Mouse (Mus musculus) kidney, embryonic 16.5 days (tissue): ENCODE data around the gene Tmem44. TPM values are rescaled to one million over a fixed set of nuclear protein-coding genes. Genes with fewer than 3 reads are reported as not detected.
A peak's percentile ranks its signal among the peaks of the same experiment; 100 is the strongest.

Experiments used
- ATAC-seq: fragments of 200-750 bp; cut with Nextera tagmentation; 2 replicates; pipeline ENCODE4 v1.8.0; 2017; ENCODE audit warnings: moderate TSS enrichment; ENCODE audit not compliant: low FRiP score, low TSS enrichment
- H3K27ac ChIP-seq: fragments of 300-500 bp; sonication (generic); 2 replicates; pipeline ENCODE4 v1.5.1; 2014; ENCODE audit warnings: low read length
- H3K27me3 ChIP-seq: fragments of 300-500 bp; sonication (generic); 2 replicates; pipeline ENCODE4 v1.6.1; 2014; ENCODE audit warnings: low read length, control low read depth, mixed read lengths; ENCODE audit not compliant: insufficient read depth
- H3K36me3 ChIP-seq: fragments of 300-500 bp; sonication (generic); 2 replicates; pipeline ENCODE4 v1.6.1; 2014; ENCODE audit warnings: low read length, control low read depth, mixed read lengths; ENCODE audit not compliant: insufficient read depth
- H3K4me1 ChIP-seq: fragments of 300-500 bp; sonication (generic); 2 replicates; pipeline ENCODE4 v1.6.1; 2014; ENCODE audit warnings: low read length, control low read depth, mixed read lengths; ENCODE audit not compliant: insufficient read depth
- H3K4me2 ChIP-seq: fragments of 300-500 bp; sonication (generic); replicated peaks from 2 replicates; pipeline ENCODE4 v1.6.1; 2014; ENCODE audit warnings: low read depth, low read length
- H3K4me3 ChIP-seq: fragments of 300-500 bp; sonication (generic); 2 replicates; pipeline ENCODE4 v1.5.1; 2014; ENCODE audit warnings: mild to moderate bottlenecking, low read length
- H3K9ac ChIP-seq: fragments of 300-500 bp; sonication (generic); replicated peaks from 2 replicates; pipeline ENCODE4 v1.6.1; 2014; ENCODE audit warnings: low read length
- H3K9me3 ChIP-seq: fragments of 300-500 bp; sonication (generic); 2 replicates; pipeline ENCODE4 v1.6.1; 2016; ENCODE audit warnings: low read length, control low read depth
- WGBS: fragments of 180-500 bp; shearing (Covaris S2); extraction: QIAGEN DNeasy Blood & Tissue Kit; methylation state at CpG from one replicate; pipeline ENCODE4 v1.1.7; 2014; 5-methylcytosine and 5-hydroxymethylcytosine counted together
- polyA plus RNA-seq: library from polyadenylated mRNA; unstranded; fragments of >200 nt; fragmentation: Nextera tagmentation; extraction: Ambion mirVana; gene quantifications from 2 replicates; pipeline ENCODE4 v1.2.1, GENCODE M21; 2015

Tmem44 gene
- polyA plus RNA-seq, 1 experiment from 2014 or later = 16.8 TPM

DNA sequence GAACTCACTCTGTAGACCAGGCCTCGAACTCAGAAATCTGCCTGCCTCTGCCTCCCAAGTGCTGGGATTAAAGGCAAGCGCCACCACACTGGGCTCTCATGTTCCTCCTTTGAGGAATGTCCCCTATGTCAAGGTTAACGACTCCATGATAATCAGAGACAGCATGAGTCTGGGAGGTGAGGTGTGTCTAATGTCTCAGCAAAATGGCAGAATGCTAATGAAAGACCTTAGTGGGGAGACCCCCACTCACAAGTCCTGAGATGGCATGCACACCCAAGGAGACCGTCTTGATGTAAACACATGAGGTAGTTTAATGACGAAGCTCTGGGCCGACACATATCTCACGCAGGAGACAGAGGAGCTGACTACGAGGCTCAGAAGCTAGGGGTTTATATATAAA is 3.5 kb upstream of the Tmem44 start:
- Histone ChIP-seq H3K27ac (no peak overlapping the region), H3K27me3 (no peaks in the 10 kb centered on the region), H3K36me3 (peaks cover 29% of the 10 kb centered on the region; the same call in 1 of the 2 replicates), H3K4me1 (peaks cover 12% of the 10 kb centered on the region), H3K9ac (no peak overlapping the region), H3K4me3 (no peak overlapping the region), H3K4me2 (no peak overlapping the region), H3K9me3 (peaks cover 27% of the 10 kb centered on the region)
- ATAC-seq = no peak
- WGBS = 98% methylated on average over 8 of the region's 8 CpGs

DNA sequence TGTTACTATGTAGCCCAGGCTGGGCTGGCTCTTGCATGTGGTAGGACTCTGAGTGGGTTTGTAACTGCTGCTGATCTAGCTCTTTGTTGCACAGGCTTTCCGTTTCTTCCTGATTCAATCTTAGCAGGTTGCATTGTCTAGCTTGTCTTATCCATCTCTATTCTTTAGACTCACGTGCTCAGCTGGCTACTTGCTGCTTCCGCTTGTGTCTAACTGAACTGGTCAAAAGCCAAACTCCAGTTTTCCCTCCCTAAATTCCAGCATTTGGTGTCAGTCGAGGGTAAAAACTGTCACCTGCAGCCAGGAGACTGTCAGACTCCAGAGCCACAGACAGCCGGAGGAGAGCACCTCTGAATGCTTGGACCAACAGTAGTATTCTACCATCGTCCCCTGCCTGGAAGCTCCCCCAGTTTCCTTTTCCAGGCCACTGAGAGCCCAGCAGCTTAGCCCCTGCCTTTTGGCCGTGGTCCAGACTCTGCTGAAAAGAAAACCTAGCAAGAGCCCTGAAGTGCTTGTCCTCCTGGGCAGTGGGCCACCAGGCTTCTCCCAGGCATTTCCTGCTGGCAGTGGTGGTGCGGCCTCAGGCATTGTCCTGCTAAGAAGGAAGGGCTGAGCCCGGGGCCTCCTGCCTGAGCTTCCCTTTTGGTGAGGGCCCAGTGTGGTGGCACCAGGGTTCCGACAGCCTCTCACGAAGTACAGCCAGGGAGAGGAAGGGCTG is 2.1 kb upstream of the Tmem44 start:
- peaks cover 17% of the 10 kb centered on the region; the same call in 1 of the 2 replicates for H3K36me3 ChIP-seq
- peaks cover 12% of the 10 kb centered on the region for H3K4me1 ChIP-seq
- ATAC-seq = 0 out of 2 replicates have a peak, but pooled peaks have one; percentile 16
- 32% methylated on average over 11 of the region's 11 CpGs for WGBS
- H3K9ac ChIP-seq = peak overlapping the region; percentile 37; the same call in 1 of the 2 replicates
- no peak overlapping the region; the same call in 1 of the 2 replicates for H3K4me2 ChIP-seq
- H3K9me3 ChIP-seq = peaks cover 27% of the 10 kb centered on the region
- peak overlapping the region; percentile 86 for H3K27ac ChIP-seq
- no peak overlapping the region for H3K4me3 ChIP-seq
- no peaks in the 10 kb centered on the region for H3K27me3 ChIP-seq

DNA sequence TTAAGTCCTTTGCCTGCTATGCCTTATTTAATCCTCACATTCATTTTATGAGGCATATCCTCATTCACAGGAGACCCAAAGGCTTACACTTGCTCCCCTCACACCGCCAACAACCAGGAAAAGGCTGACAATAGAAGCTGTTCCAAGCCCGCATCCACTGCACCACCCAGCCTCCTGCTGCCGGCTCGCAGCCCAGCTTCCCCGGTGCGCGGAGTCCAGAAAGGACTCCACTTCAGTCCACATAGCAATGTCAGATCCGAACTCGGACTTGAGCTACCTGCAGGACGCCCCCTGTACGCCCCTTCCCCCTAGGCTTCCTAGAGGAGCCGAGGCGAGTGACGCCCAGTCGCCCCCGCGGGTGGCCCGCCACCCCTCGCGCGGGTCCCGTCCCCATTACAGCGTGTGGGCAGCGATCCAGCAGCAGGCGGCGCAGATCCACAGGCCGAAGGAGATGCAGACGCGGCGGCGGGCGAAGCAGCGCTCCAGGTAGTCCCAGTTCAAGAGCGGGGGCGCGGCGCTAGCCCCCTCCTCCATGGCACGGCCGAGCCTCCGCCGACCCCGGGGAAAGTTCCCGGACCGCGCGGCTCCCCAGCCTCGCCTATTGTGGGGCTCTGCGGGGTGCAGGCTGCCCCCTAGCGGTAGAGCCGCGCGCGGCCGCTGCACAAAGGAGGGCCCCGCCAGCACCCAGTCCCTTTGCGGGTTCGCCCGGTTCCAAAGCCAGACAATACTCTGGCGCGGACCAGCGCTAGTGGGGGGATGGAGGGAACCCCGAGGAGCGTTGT is 485 bp downstream of the Tmem44 start:
- peak overlapping the region; percentile 88 for H3K4me2 ChIP-seq
- H3K4me1 ChIP-seq = peaks cover 12% of the 10 kb centered on the region
- peaks cover 8% of the 10 kb centered on the region for H3K36me3 ChIP-seq
- H3K9me3 ChIP-seq = peaks cover 12% of the 10 kb centered on the region; the same call in 1 of the 2 replicates
- peak; percentile 89 for ATAC-seq
- H3K9ac ChIP-seq = peak overlapping the region; percentile 90
- H3K27me3 ChIP-seq = no peaks in the 10 kb centered on the region
- WGBS = under 1% methylated on average over 63 of the region's 63 CpGs
- H3K27ac ChIP-seq = peak overlapping the region; percentile 44; the same call in 1 of the 2 replicates
- peak overlapping the region; percentile 78 for H3K4me3 ChIP-seq

DNA sequence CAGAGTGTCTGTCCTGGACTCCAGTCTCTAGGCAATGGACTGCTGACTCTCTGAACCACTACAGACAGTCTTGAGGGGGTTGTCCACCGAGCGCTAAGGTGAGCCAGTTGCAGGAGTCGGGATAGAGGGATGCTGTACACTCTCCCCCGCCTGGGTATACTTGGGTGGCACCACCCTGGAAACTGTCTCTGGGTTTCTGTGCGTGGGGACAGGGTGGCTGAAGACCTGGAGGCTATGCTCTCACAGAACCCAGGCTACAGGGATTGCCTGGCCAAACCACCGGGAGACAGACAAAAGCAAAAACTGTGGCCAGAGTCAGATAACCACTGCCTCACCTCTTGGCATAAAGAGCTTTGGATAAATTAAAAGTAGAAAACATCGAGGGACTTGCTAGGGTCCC is 1.1 kb downstream of the Tmem44 start:
- Histone ChIP-seq H3K4me2 (peak overlapping the region; percentile 88; the same call in 1 of the 2 replicates), H3K36me3 (peaks cover 9% of the 10 kb centered on the region), H3K4me3 (peak overlapping the region; percentile 78), H3K9me3 (peaks cover 5% of the 10 kb centered on the region; the same call in 1 of the 2 replicates), H3K27ac (no peak overlapping the region), H3K27me3 (no peaks in the 10 kb centered on the region), H3K9ac (no peak overlapping the region), H3K4me1 (peaks cover 12% of the 10 kb centered on the region)
- WGBS = 85% methylated on average over 7 of the region's 7 CpGs
- no peak for ATAC-seq

DNA sequence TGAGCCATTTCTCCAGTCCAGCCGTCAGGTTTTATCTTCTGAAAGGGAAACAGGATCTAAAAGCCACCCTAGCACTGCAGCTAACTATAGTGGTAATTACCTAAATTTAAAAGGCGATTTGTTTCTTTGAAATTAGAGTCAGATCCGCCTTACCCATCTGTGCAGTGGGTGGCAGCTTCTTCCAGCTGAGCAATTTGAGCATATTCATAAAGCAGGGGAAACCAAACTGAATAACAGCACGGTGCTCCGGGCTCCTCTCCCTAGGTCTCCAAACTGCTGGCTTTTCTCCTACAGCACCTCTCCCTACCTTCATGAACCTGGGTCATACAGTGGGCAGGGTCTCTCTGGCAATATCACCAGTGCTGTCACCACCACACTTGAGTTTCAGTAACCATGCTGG is 2.4 kb downstream of the Tmem44 start:
- Histone ChIP-seq H3K36me3 (peaks cover 9% of the 10 kb centered on the region), H3K9me3 (no peaks in the 10 kb centered on the region), H3K27me3 (no peaks in the 10 kb centered on the region), H3K4me2 (no peak overlapping the region), H3K9ac (no peak overlapping the region), H3K4me1 (peaks cover 12% of the 10 kb centered on the region), H3K4me3 (no peak overlapping the region), H3K27ac (no peak overlapping the region)
- WGBS = 86% methylated on average over 5 of the region's 5 CpGs
- ATAC-seq = no peak

DNA sequence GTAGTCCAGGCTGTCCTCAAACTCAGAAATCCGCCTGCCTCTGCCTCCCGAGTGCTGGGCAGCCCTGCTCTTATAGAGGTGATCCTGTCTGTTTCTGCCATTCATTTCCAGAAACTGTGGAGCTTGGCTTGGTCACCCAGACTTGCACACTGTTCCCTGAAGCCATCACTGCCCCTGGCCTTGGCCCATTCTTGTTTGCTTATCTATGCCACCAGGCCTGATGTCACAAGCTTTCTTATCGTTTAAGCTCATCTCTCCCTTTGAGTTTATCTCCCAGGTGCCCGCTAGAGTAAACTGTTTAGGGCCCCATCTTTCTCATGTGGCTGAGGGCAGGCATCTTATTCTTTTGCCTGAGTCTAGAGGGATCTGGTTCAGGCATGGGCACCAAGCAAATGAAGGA is 5.9 kb downstream of the Tmem44 start:
- no peak for ATAC-seq
- Histone ChIP-seq H3K9me3 (no peaks in the 10 kb centered on the region), H3K27ac (no peak overlapping the region), H3K4me1 (0 out of 2 replicates have a peak, but pooled peaks cover 3% of the 10 kb centered on the region), H3K4me3 (no peak overlapping the region), H3K27me3 (no peaks in the 10 kb centered on the region), H3K9ac (no peak overlapping the region), H3K4me2 (no peak overlapping the region), H3K36me3 (peaks cover 9% of the 10 kb centered on the region)
- WGBS = 90% methylated on average over 4 of the region's 4 CpGs

DNA sequence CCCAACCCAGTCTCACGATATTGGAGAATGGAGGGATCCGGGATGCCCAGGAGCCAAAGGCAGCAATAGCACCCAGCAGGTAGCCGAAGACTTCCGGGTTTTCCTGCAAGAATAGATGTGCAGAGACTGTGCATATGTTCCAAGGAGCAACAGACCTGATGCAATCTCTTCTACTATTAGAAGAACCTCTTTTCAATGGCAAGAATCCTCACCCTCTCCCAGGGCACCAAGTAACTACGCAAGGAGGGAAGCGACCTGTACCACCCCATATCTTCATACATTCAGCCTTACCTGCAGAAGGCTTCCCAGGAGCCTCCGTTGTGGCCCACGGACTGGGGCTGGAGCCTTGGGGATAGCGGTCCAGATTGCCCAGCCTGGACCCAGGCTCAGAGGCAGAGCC is 7.3 kb downstream of the Tmem44 start:
- Histone ChIP-seq H3K27me3 (no peaks in the 10 kb centered on the region), H3K9ac (no peak overlapping the region), H3K4me1 (0 out of 2 replicates have a peak, but pooled peaks cover 3% of the 10 kb centered on the region), H3K36me3 (peaks cover 9% of the 10 kb centered on the region), H3K4me2 (no peak overlapping the region), H3K27ac (no peak overlapping the region), H3K4me3 (no peak overlapping the region), H3K9me3 (no peaks in the 10 kb centered on the region)
- ATAC-seq = no peak
- WGBS = 93% methylated on average over 9 of the region's 9 CpGs

DNA sequence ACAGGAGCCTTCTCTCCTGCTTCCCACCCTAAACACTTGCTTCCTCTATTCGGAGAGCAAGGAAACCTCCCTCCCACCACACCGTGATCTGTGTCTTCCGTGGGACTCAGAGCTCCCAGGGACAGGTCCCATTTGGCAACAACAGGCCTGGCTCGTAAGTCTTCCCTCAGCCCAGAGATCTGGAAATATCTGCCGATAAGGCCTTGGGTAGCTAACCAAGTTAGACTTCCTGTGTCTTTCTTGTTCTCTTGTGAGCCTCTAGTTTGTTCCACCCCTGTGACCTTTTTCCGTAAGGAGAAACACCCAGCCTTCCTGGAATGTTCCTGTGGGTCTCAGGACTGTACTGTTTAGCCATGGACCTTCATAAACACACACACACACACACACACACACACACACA is 7.8 kb downstream of the Tmem44 start:
- 67% methylated on average over 6 of the region's 6 CpGs for WGBS
- H3K4me2 ChIP-seq = no peak overlapping the region
- no peak for ATAC-seq

DNA sequence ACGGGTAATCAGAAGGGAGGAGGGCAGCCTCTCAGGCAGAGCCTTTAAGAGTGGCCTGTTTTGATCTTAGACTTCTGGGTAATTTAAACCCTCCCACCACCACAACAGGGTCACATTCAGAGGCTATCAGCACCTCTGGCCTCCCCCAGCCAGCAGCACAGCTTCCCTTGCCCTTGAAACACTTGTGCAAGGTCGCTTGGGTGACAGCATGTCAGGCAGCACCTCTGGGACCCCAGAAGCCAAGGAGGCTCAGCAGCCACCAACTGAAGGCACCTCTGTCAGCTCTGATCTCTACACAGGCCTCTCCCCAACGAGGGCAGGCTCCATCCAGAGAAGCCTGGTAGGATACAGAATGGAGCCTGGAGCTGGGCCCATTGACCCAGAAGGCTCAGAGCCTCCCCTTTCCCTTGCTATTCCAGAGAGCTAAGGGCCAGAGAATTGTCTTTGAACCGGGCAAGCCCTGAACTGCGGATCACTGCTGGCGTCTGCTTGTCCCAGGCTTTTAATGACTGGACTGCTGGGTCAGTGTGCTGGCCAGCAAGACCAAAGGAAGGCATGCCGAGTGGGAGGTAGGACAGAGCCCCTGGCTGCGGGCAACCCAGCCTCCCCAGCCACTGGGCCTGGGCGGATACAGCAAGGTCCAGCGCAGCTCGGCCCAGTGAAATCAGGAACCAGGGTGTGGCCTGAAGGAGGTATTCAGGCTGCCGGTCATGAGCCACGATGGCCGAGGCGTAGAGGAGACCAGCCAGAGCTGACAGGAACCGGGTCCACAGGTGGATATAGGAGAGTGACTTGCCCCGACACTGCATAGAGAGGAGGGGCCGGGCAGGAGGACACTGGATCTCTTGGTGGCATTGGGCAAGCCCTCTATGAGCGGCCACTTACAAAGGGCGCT is 10.3 kb downstream of the Tmem44 start:
- Histone ChIP-seq H3K27me3 (no peaks in the 10 kb centered on the region), H3K36me3 (0 out of 2 replicates have a peak, but pooled peaks cover 3% of the 10 kb centered on the region), H3K27ac (no peak overlapping the region), H3K9me3 (no peaks in the 10 kb centered on the region), H3K4me3 (peak overlapping the region; percentile 19), H3K4me1 (0 out of 2 replicates have a peak, but pooled peaks cover 3% of the 10 kb centered on the region), H3K9ac (no peak overlapping the region), H3K4me2 (peak overlapping the region; percentile 31)
- peak; percentile 58; the same call in 1 of the 2 replicates for ATAC-seq
- WGBS = 57% methylated on average over 20 of the region's 20 CpGs

More for the DNA sequence above, 7.8 kb downstream of the Tmem44 start:
- Histone ChIP-seq H3K36me3 (peaks cover 9% of the 10 kb centered on the region), H3K4me3 (no peak overlapping the region), H3K4me1 (0 out of 2 replicates have a peak, but pooled peaks cover 3% of the 10 kb centered on the region), H3K27ac (no peak overlapping the region), H3K9me3 (no peaks in the 10 kb centered on the region), H3K27me3 (no peaks in the 10 kb centered on the region), H3K9ac (no peak overlapping the region)
